Mouse (Mus musculus): Measurements from ENCODE around the gene Slc30a5.

DNA sequence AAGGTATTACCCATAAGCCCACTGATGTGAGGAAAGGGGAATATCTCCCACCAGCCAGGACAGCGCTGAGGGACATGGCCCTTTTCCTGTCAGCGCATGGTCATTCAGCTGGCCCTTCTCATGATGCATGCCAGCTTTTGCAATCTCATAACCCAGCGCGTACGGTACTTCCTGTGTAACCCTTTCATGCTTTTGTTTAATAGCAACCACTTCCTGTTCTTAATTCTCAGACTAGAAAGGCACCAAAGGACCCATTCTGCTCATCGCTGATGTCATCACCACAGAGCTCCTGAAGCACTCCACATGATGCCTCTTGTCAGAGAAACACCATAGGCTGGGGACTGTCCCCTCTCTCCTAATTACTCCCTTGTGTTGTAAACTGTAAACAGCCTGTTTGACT lies 33.1 kb upstream of the Slc30a5 start:
- TF ChIP-seq POLR2A (IDR thresholded peaks at IDR 0.05; ENCODE audit: borderline replicate concordance, control insufficient read depth, low read depth, low read length) = no peak
- no peak for TF ChIP-seq CTCF (IDR thresholded peaks at IDR 0.05; ENCODE audit: control insufficient read depth, insufficient read depth, low read length)
